Mouse (Mus musculus): ENCODE data around the gene Kif1a.
A peak's percentile ranks its signal among the peaks of the same experiment; 100 is the strongest.

Gene Kif1a

DNA sequence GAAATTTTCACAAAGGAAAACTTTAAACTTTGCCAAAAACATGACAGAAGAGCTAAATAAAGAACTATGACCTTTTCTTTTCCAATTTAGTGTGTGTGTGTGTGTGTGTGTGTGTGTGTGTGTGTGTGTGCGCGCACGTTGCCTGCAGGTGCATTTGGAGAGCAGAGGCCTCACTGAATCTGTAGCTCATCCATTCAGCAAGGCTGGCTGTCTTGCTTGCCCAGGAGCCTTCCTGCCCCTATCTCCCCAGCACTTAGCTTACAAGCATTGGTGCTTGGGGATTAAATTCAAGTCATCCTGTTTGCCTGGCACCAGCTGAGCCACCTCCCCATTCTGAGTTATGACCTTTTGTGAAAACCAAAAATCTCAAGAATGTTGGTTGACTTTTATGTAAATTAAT lies 9.2 kb downstream of the Kif1a start:
- DNase-seq, result no peak

- no peak for DNase-seq
Observed at GRCm38 (mm10) chr1:93085136-93085535, 16.6 kb downstream of the Kif1a start.

DNA sequence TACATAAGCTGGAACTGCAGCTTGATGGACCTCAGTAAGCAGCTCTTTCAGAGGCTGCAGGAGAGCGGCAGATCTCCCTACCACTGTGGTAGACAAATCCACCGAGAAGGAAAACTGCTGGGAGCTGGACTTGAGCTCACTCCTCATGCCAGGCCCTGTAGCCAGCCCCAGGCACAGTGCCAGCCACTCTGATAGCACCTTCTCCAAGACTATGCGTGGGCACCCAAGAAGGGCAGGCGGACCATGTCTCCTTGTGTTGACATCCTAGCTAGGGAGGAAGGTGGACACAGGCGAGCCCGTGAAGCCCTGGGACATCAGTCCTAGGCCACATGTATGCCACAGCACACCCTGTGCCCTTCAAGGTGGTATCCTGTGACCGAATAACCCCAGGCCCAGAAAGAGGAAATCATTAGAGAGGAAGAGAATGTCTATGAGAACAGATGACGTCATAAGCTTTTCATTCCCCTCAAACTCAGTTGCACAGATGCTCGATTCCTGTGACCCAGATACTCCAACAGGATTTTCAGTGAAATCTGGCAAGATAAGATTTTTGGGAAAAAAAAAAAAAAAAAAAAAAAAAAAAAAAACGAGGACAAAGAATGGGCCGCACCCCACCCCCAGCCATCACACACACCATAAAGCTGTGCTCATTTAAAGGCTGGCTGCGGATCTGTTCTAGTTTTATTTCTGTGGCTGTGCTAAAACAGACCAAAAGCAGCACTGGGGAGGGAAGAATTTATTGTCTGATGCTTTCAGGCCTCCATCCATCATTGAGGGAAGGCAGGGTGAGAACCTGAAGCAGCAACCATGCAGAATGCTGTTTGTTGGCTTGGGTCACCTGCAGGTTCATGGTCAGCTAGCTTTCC lies 18.1 kb downstream of the Kif1a start:
- no peak for DNase-seq

- no peak for DNase-seq
Observed at GRCm38 (mm10) chr1:93082121-93082520, 19.6 kb downstream of the Kif1a start.

DNA sequence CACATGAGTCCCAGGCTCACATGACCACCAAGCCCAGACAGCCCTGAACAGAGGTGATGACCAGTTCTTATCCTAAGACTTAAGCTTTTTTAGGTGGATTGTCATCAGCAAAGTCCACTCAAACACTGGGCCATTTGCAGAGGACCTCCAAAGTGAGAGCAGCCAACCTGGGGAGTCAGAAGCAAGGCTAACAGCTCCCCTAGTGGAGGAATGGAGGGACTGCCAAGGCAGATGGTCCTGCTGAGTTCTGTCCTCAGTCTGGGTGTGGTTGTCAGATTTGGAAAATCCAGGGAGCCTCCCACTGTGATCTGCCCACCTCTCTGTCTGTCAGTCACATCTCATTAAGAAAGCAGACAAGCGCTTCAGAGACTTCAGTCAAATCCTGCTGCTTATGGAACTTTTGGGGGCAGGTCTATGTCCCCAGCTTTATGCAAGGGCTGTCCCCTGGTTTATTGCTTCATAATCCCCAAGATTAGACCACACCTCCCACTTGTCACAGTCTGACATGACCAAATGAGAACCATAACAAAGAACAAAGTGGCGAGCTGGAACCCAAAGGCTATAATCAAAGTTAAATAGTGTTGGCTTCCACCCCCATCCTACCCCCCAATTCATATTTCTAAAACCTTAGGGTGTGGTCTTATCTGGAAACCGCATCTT lies 20.7 kb downstream of the Kif1a start:
- peak; percentile 26 for DNase-seq

DNA sequence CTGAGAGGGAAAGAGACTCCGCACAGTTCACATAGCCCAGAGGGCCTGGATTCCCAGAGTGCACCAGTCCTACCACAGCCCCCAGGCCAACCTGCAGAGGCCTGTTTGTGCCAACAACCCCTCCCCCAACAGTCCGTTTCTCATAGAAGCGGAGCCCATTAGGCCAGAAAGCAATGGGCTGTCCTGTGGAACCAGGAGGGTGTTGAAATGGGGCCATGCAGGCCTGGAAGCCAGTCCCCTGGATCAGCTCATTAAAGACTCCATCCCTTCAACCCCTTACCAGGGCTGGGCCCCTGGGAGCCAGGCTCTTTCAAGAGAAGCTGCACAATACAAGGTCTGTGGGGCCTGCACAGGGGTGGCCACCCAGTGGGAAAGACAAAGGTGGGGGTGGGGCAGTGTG lies 22.1 kb downstream of the Kif1a start:
- no peak for DNase-seq

DNA sequence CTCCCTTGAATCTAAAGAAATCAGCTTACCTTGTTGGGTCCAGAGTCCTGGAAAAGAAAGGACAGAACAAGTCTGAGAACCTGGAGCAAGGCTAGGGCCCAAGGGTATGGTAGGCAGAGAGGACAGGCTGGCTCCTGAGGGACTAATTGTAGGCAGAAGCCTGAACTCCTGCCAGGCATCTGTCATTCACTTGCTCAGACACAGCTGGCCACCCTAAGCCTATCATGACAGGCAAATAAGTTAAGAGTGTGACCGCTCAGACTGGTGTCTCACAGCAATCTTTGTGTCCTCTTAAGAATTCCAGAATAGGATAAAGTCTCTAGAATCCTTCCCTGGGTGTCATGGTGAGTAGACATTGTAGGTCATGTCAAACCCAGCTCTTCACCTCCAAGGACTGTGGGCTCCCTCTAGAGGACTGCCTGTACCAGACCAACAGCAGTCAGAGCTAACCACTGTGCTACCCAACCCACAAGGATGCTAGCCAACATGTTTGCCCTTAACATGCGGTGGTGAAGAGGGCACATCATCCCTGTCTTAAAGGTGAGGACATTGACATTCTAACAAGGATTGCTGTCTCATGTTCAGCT lies 29.4 kb downstream of the Kif1a start:
- DNase-seq, result no peak

DNA sequence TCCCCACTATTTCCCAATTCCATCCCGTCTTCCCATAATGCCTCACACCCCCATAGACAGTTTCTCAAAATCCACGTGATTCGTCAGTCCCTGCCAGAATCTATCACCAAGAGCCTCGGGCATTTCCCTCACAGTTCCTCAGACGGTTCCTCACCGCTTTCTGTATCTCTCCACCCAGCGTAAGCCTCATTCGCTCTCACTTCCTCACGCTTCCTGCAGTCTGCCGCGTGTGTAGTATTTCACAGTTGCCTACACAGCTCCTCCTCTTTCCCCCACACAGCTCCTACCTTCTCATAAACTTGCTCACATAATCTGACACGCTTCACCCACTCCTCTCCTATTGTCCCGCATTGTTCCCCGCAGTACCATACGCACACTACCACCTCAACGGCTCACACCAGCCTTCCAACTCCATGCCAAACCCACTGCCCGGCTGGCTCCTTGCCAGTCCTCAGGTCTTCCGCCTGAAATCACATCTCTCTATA lies 30.2 kb downstream of the Kif1a start:
- no peak for DNase-seq

DNA sequence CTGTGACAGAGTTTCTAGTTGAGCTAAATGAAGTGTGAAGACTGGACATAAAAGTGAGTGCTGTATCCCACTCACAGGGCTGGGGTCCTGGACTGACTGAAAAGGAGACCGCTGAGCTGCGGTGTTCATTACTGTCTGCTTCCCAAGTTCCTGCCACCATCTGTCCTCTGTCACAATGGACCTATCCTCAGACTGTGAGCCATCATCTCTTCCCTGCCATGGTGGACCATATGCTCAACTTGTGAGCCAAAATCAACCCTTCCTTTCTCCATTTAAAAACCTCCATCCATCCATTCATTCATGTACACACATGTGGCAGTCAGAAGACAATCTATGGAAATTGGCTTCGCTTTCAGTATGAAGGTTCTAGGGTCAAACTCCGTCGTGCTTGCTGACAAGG lies 30.9 kb downstream of the Kif1a start:
- DNase-seq, result no peak

DNA sequence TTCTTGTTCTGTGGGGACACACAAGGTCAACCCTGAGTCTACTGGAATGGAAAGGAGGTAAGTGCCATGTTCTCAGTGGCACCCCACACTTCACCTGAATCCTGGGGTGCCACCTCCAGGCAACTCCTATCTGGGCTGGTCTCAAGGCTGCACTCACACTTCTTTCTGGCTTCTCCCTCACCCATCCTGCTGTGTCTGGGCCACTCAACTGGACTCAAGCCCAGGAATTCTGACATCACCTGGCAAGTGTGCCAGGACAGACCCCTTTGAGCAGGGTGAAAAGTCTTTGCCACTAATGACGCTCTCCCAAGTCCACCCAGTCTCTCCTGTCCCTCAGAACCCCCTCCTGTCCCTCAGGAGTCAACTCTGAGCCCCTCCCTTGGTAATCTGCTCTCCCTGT lies 33.2 kb downstream of the Kif1a start:
- DNase-seq, result no peak

- DNase-seq, result no peak
Observed at GRCm38 (mm10) chr1:93065654-93066053, 36.1 kb downstream of the Kif1a start.

GRCm38 (mm10) chr1:93063694-93064093 lies 38.1 kb downstream of the Kif1a start:
- no peak for DNase-seq

- DNase-seq, result no peak
Observed at GRCm38 (mm10) chr1:93051124-93051833, 50.5 kb downstream of the Kif1a start.

- DNase-seq, result no peak
Observed at GRCm38 (mm10) chr1:93050071-93050470, 51.7 kb downstream of the Kif1a start.

- DNase-seq, result no peak
Observed at GRCm38 (mm10) chr1:93046153-93046789, 55.5 kb downstream of the Kif1a start.

DNA sequence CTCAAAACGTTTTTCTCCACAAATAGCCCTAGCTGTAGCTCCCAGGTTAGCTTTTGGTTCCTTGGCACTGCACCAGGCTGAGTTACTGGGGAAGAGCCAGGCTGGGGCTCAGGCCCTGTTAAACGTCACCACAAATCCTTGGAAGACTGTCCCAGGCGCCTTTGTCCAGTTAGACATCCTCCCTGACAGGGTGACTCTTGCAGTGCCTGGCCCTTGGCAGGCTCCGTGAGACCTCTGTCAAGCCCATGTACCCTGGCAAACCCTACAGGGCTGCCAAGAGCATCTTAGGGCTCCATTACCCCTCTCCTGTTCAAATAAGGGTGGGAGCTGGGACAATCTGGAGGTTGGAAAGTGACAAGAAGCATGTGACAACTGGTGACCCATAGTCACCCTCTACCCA lies 65.8 kb downstream of the Kif1a start:
- DNase-seq, result no peak

DNA sequence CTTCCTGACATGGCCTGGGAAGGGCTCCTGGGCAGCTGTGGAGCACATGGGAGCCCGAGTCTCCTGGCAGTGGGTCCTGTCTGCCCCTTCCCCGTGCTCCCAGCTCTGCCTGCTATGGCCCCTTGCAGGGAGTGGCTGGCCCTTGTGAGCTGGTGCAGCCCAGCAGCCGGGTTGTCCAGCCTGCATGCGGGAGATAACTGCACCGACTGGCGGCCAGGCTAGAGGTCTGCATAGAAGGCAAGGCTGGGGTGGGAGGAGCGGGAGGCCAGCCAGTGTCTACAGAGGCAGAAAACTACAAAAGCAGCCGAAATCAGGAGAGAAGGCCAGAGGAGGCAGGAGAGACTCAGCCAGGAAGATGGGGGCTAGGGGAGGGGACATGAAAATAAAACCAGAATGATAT lies 67.8 kb downstream of the Kif1a start:
- DNase-seq, result no peak

- no peak for DNase-seq
Observed at GRCm38 (mm10) chr1:93031199-93031598, 70.6 kb downstream of the Kif1a start.

GRCm38 (mm10) chr1:93030060-93030459 lies 71.7 kb downstream of the Kif1a start:
- no peak for DNase-seq

GRCm38 (mm10) chr1:93029387-93029786 lies 72.4 kb downstream of the Kif1a start:
- DNase-seq, result no peak

GRCm38 (mm10) chr1:93026600-93026999 lies 75.2 kb downstream of the Kif1a start:
- DNase-seq, result no peak

DNA sequence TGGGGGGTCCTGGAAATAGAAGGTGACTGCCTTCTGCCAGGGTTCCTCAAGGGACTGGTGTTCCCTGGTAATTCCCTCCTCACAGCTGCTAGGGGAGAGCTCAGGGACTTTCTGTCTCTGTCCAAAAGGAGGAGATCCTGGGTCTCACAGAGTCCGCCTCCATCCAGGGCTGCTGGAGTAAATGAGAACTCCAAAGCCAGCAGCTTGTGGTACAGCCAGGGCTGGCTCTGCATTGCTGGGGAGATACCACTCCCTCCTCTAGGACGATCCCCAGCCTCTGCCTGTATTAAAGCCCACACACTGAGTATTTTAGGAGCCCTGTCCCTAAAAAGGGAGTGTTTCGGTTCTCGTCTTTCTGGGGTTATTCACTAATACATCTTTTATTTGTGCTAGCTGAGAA lies 81.1 kb downstream of the Kif1a start:
- no peak for DNase-seq

- DNase-seq, result no peak
Observed at GRCm38 (mm10) chr1:93018716-93019115, 83.0 kb downstream of the Kif1a start.
